Mouse (Mus musculus): ENCODE measurements around the gene Car12. TPM values are rescaled to one million over a fixed set of nuclear protein-coding genes. Genes with fewer than 3 reads are reported as not detected.

Gene Car12
- under 1 TPM in 1 of 2 experiments, not detected in 1; 0.13 TPM for total RNA-seq (2023)

DNA sequence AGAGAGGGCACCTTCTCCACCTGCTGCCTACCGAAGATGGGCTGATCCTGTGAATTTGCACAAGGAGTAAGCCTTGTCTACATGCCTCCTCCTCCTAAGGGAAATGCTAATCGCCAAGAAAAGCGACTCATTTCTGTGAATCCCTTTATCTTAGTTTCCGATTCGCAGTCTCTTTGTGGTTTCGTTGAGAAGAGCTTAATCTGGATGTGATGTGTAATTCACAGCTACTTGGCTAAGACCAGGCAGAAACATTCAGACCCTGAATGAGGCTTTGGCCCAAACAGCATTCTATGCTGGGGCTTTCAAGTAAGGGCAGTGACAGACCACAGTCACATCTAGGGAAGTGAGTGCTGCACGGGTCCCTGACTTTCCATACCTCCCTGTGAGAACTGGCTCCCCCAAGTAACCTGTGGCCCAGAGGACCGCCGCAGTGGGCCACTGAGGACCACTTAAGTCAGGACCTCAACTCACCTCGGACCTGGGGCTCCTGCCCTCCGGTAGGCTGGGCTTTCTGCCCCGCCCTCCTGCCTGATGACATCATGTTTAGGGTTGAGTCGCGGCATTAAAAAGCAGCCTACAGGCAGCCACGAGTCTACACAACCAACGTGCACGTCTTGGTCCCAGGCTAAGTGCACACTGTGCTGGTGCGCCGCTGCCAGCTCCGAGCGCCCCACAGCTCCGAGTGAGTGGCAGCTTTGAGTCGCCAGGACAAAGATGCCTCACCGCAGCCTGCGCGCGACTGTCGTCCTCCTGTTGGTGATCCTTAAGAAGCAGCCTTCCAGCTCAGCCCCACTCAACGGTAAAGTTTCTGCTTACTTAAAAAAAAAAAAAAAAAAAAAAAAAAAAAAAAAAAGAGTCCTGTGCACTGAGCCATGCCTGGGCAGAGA lies at the start of gene Car12:
Gene Car12 (plus strand): TSS at position 552 of the 887 bp plus-strand sequence.

DNA sequence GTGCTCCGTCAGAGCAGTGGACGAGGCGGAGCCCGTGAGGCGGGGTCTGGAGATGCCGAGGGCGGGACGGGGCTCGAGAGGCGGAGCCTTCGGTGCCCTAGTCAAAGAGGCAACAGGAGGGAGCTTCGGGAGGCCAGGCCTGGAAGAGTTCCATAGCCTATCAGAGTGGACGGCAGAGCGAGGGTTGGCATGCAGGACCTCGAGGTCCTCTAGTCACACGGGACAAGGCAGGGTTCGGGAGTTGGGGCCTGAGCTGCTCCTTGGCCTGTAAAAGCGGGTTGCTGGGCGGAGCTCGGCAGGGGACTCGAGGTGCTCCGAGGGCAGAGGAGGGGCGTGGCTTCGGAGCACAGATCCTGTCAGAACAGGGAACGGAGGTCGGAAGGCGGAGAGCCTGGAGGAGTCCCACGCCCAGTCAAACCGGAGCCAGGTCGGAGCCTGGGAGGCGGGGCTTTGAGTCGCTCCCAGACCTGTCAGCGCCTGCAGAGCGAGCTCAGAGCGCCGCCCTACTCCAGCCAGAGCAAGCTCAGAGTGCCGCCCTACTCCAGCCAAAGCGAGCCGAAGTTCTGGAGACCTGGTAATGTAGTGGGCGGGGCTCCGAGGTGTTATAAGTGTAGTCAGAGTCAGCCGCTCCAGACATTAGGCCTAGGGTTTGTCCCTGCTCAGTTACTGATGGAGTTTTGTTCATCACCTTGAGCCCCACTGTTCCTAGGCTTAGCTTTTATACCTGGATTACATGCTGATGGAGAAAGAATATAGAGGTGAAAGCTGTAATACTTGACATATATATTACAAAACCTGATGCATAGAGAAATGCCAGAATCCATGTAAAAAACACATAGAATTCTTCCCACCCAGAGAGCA lies 82.2 kb downstream of the Car12 start, which contains the start of gene Aph1b:
Gene Aph1b (minus strand): TSS at position 27 of the 861 bp plus-strand sequence.

DNA sequence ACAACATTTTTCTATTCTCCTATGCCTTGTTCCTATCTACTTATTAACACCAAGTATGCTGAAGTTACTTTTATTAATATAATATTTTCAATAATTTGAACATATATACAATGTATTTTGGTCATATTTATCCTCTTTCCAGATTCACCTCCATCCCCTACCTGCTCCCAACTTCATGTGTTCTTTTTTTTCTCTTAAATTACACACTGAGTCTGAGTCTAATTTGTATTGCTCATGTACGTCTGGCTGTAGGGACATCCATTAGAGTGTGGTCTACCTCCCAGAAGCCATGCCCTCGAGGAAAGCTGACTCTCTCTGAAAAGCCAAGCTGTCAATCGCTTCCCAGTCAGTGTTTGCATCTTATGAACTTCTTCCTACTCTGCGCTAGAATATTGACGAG lies 83.3 kb downstream of the Car12 start, which contains the start of gene Gm10647:
Gene Gm10647 (plus strand): TSS at position 301 of the 400 bp plus-strand sequence.

Other genes with a start within 250 kb of the Car12 start
- 1 to 10 TPM; 1.8 to 2.8 TPM for gene Fbxl22, start 199.1 kb upstream of the Car12 start, total RNA-seq (2023)
- gene Usp3, start 120.5 kb upstream of the Car12 start, total RNA-seq (2023) = 100 to 1,000 TPM; 104 to 124 TPM
- 10 to 100 TPM; 13.9 to 15.9 TPM for gene Aph1b, start 81.8 kb downstream of the Car12 start, total RNA-seq (2023)
- gene Gm10647, start 83.4 kb downstream of the Car12 start, total RNA-seq (2023) = under 1 TPM; 0.24 to 0.33 TPM
- 10 to 100 TPM; 11.3 to 14.8 TPM for gene Aph1c, start 121.0 kb downstream of the Car12 start, total RNA-seq (2023)
- gene Rab8b, start 206.0 kb downstream of the Car12 start, total RNA-seq (2023) = 100 to 1,000 TPM; 118 to 124 TPM
- gene Rps27l, start 232.4 kb downstream of the Car12 start, total RNA-seq (2023) = 10 to 100 TPM; 89.0 to 94.7 TPM

All from monocyte, adult 59 days (primary cell).